Mouse (Mus musculus) erythroblast, embryonic 14.5 days (primary cell): ENCODE results near the gene Foxp1.

Experiments
- GATA1 ChIP-seq: IDR thresholded peaks from 2 replicates; pipeline ENCODE4 v1.6.1; 2012; ENCODE audit warnings: low read length, inconsistent platforms, mixed read lengths
- TAL1 ChIP-seq: IDR thresholded peaks from 3 replicates; pipeline ENCODE4 v1.6.1; 2012; ENCODE audit warnings: low read length, inconsistent platforms, mixed read lengths

DNA sequence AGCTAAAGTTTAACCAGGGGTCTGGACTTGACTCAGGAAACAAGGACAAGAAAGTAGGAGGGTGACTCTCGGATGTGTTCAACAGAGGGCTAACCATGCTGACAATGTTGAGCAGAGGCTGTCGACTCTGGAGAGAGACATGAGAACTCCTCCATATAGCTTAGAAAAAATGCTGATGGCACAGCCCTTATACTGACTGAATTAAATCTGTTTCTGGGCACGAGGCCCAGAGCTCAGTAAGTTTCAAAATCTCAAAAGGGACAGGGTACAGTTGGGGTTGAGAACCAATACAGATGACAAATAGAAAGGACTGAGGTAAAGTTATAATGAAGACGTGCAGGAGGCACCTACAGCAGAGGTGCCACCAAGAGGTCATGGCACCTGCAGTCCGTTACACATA lies 241.9 kb downstream of the Foxp1 start:
- TF ChIP-seq GATA1 (no peak), TAL1 (no peak)
